Mouse (Mus musculus): Measurements from ENCODE around the gene Tmem179. TPM values are rescaled to one million over a fixed set of nuclear protein-coding genes. Genes with fewer than 3 reads are reported as not detected.

Tmem179 gene
- polyA plus RNA-seq, 1 experiment from 2014 or later, result not detected

DNA sequence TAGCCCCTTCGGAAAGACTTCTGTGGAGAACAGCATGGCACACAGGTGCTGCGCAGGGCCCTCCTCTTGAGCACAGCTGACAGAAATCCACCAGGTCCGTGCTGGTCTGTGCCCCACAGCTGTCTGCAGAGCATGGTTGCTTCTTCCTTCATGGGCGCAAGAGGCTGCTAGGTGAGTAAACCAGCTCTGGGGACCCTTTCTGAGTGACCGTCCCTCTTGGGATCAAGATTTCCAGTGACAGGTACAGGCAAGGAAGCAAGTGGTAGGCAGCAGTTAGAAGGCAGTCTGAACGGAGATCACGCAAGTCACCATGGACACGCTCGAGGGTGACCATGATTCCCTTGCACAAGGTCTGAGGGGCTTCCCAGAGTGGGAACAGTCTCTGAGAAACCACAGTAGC, 27.0 kb downstream of the Tmem179 start:
- no peak for ATAC-seq
- H3K36me3 ChIP-seq (replicated peaks; ENCODE audit: insufficient read depth, low read length), result no peaks in the 10 kb centered on the region
- no peak overlapping the region for H3K4me2 ChIP-seq (ENCODE audit: low read depth, low read length)
- peaks cover 8% of the 10 kb centered on the region for H3K4me1 ChIP-seq (ENCODE audit: insufficient read depth)
- no peak for DNase-seq
- no peak overlapping the region for H3K27ac ChIP-seq (ENCODE audit: low read depth)
- H3K27me3 ChIP-seq (ENCODE audit: insufficient read depth, low read length), result no peaks in the 10 kb centered on the region
- no peaks in the 10 kb centered on the region for H3K9me3 ChIP-seq (ENCODE audit: low read length)
- no peak for TF ChIP-seq EP300 (IDR thresholded peaks at IDR 0.05; ENCODE audit: low read depth)
- TF ChIP-seq CTCF (IDR thresholded peaks at IDR 0.05; ENCODE audit: low read depth), result no peak
- no peak overlapping the region for H3K4me3 ChIP-seq (ENCODE audit: low read depth, low read length)
- WGBS (ENCODE audit: insufficient replicate concordance), result 85% methylated on average over 9 of the region's 9 CpGs
- no peak overlapping the region for H3K9ac ChIP-seq (replicated peaks)

DNA sequence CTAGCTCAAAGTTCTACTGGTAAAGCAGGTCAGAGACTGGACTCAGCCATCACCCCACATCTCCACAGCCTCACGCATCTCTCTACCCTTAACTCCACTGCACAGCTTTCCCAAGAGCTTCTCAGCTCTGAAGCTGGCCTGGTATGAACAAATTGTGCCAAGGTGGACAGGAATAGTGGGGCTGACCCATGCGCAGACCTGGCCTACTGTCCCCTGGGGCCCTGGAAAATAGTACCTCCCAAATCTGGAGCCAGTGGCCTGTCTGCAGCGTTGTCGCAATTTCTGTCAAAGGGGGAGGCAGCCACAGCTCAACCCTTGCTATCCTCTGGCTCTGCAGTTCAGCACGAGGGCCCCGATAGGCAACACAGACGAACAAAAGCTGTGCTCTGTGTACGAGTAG, 27.4 kb downstream of the Tmem179 start, which contains the start of gene A530016L24Rik:
Gene A530016L24Rik (plus strand): TSS at position 315 of the 400 bp plus-strand sequence.
- peak within 1 kb of the TSS; percentile 71 for H3K27ac ChIP-seq (ENCODE audit: low read depth)
- no peak for DNase-seq
- WGBS (ENCODE audit: insufficient replicate concordance), result 82% methylated on average over 8 of the region's 8 CpGs
- no peaks in the 10 kb centered on the region for H3K9me3 ChIP-seq (ENCODE audit: low read length)
- H3K4me1 ChIP-seq (ENCODE audit: insufficient read depth), result peaks cover 8% of the 10 kb centered on the region
- H3K4me3 ChIP-seq (ENCODE audit: low read depth, low read length), result no peak within 1 kb of the TSS
- no peak within 1 kb of the TSS for H3K4me2 ChIP-seq (ENCODE audit: low read depth, low read length)
- no peak for ATAC-seq
- no peaks in the 10 kb centered on the region for H3K27me3 ChIP-seq (ENCODE audit: insufficient read depth, low read length)
- TF ChIP-seq CTCF (IDR thresholded peaks at IDR 0.05; ENCODE audit: low read depth) (no peak), EP300 (IDR thresholded peaks at IDR 0.05; ENCODE audit: low read depth) (no peak)
- H3K36me3 ChIP-seq (replicated peaks; ENCODE audit: insufficient read depth, low read length), result no peaks in the 10 kb centered on the region
- H3K9ac ChIP-seq (replicated peaks), result no peak within 1 kb of the TSS

DNA sequence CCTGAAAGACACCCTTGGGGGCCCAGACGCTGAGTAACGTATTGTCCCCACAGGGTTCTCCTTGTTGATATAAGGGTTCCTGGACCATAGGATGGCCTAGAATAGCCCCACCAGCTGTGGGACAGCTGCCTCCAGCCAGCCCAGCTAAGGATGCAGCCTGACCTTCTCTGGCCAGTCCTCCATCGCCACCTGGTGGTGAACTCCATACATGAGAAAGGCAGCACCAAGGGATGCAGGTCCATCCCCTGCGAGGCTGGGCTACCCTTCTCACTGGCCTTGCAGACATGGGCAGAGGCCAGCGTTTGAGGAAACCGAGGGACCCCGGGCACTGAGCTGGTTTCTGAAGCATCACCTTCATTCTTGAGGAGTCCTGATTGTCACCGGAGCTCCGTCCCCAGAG, 42.8 kb downstream of the Tmem179 start:
- Histone ChIP-seq H3K4me1 (ENCODE audit: insufficient read depth) (no peaks in the 10 kb centered on the region), H3K36me3 (replicated peaks; ENCODE audit: insufficient read depth, low read length) (no peaks in the 10 kb centered on the region), H3K27ac (ENCODE audit: low read depth) (no peak overlapping the region), H3K4me2 (ENCODE audit: low read depth, low read length) (no peak overlapping the region), H3K4me3 (ENCODE audit: low read depth, low read length) (no peak overlapping the region), H3K9me3 (ENCODE audit: low read length) (no peaks in the 10 kb centered on the region), H3K27me3 (ENCODE audit: insufficient read depth, low read length) (peaks cover 7% of the 10 kb centered on the region; the same call in 1 of the 2 replicates), H3K9ac (replicated peaks) (no peak overlapping the region)
- DNase-seq (peak; percentile 83), ATAC-seq (no peak)
- peak; percentile 98 for TF ChIP-seq CTCF (IDR thresholded peaks at IDR 0.05; ENCODE audit: low read depth)
- TF ChIP-seq EP300 (IDR thresholded peaks at IDR 0.05; ENCODE audit: low read depth), result no peak
- WGBS (ENCODE audit: insufficient replicate concordance), result 21% methylated on average over 9 of the region's 9 CpGs

DNA sequence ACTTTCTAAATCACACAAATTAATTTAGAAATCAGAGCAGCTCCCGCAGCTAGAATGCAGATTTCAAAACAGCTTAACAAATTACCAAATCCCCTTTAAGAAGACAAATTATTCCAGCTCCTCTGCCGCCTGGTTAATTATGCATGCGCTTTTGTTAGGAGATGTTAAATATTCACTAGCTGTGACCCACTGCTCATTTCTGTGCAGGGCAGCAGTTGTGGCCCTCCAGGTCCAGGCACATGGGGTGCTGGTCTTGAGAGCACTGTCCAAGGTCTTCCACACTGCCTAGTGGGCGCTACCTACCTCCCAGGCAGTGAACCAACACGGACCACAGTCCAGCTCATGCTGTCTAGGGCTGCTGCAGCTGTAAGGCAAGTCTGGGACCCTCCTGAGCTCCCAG, 46.3 kb downstream of the Tmem179 start:
- no peak for DNase-seq
- ATAC-seq, result no peak
- Histone ChIP-seq H3K4me3 (ENCODE audit: low read depth, low read length) (no peak overlapping the region), H3K27me3 (ENCODE audit: insufficient read depth, low read length) (peaks cover 7% of the 10 kb centered on the region; the same call in 1 of the 2 replicates), H3K4me1 (ENCODE audit: insufficient read depth) (no peaks in the 10 kb centered on the region), H3K9me3 (ENCODE audit: low read length) (no peaks in the 10 kb centered on the region), H3K9ac (replicated peaks) (no peak overlapping the region), H3K4me2 (ENCODE audit: low read depth, low read length) (no peak overlapping the region), H3K36me3 (replicated peaks; ENCODE audit: insufficient read depth, low read length) (no peaks in the 10 kb centered on the region), H3K27ac (ENCODE audit: low read depth) (no peak overlapping the region)
- WGBS (ENCODE audit: insufficient replicate concordance), result 69% methylated on average over 5 of the region's 5 CpGs
- no peak for TF ChIP-seq EP300 (IDR thresholded peaks at IDR 0.05; ENCODE audit: low read depth)
- no peak for TF ChIP-seq CTCF (IDR thresholded peaks at IDR 0.05; ENCODE audit: low read depth)

DNA sequence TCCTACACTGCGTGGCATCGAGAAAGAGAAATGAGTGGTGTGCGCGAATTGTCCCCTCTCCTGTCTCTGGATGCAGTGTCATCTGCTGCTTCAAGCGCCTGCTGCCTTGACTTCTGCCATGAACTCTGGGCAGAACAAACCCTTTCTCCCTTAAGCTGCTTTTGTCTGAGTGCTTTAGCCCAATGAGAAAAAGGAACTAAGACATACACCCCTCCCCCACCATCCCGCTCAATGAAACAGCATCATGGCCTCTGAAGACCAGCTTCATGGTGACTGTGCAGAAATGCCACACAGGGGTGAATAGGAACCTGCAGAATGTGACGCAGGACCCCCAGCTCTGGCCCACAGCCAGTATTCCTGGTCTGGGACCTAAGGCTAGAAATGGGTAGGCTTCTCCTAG, 47.2 kb downstream of the Tmem179 start:
- no peak for TF ChIP-seq CTCF (IDR thresholded peaks at IDR 0.05; ENCODE audit: low read depth)
- no peak for TF ChIP-seq EP300 (IDR thresholded peaks at IDR 0.05; ENCODE audit: low read depth)

DNA sequence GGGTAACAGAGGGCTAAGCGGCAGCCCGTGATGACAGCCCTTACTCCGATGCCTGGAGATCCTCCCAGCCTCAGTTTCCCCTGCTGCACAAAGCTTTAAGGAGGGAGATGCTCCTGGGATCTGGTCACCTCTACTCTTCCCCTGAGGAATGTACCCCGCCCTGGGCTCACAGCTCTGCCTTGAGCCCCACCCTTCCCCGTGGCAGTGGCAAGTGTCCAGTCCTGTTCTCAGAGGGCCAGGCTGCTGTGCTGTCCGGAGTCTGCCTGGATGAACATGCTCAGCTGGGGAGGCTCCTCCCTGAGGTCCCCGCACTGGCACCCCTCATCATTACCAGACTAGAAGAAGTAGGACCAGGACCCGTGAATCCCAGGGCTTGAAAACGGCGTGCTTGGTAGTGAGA, 49.2 kb downstream of the Tmem179 start:
- Histone ChIP-seq H3K4me3 (ENCODE audit: low read depth, low read length) (no peak overlapping the region), H3K4me2 (ENCODE audit: low read depth, low read length) (no peak overlapping the region), H3K9ac (replicated peaks) (no peak overlapping the region), H3K36me3 (replicated peaks; ENCODE audit: insufficient read depth, low read length) (no peaks in the 10 kb centered on the region), H3K27me3 (ENCODE audit: insufficient read depth, low read length) (0 out of 2 replicates have a peak, but pooled peaks cover 2% of the 10 kb centered on the region), H3K9me3 (ENCODE audit: low read length) (no peaks in the 10 kb centered on the region), H3K27ac (ENCODE audit: low read depth) (no peak overlapping the region), H3K4me1 (ENCODE audit: insufficient read depth) (no peaks in the 10 kb centered on the region)
- WGBS (ENCODE audit: insufficient replicate concordance), result 84% methylated on average over 10 of the region's 10 CpGs
- ATAC-seq (no peak), DNase-seq (no peak)
- TF ChIP-seq CTCF (IDR thresholded peaks at IDR 0.05; ENCODE audit: low read depth) (no peak), EP300 (IDR thresholded peaks at IDR 0.05; ENCODE audit: low read depth) (no peak)

More for the DNA sequence above, 47.2 kb downstream of the Tmem179 start:
- Histone ChIP-seq H3K4me3 (ENCODE audit: low read depth, low read length) (no peak overlapping the region), H3K36me3 (replicated peaks; ENCODE audit: insufficient read depth, low read length) (no peaks in the 10 kb centered on the region), H3K9ac (replicated peaks) (no peak overlapping the region), H3K4me2 (ENCODE audit: low read depth, low read length) (no peak overlapping the region), H3K9me3 (ENCODE audit: low read length) (no peaks in the 10 kb centered on the region), H3K27me3 (ENCODE audit: insufficient read depth, low read length) (peaks cover 7% of the 10 kb centered on the region; the same call in 1 of the 2 replicates), H3K4me1 (ENCODE audit: insufficient read depth) (no peaks in the 10 kb centered on the region), H3K27ac (ENCODE audit: low read depth) (no peak overlapping the region)
- ATAC-seq (no peak), DNase-seq (no peak)
- 76% methylated on average over 7 of the region's 7 CpGs for WGBS (ENCODE audit: insufficient replicate concordance)

DNA sequence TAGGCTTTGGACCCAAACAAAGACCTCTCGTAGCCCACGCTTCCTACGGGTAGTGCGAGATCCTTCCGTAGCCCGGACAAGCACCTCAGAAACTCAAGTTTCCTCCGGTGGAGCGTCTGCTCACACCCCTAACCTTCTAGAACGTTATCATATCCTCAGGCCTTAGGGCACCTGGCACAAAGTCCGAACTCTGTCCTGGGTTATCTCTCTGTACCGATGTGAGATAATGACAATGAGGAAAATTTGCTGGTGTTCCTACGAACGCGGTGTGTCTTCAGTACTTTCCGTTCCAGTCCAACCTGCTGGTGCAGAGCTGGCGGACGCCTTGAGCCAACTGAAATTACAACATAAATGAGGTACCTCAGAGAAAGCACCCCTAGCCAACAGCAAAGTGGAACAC, 50.6 kb downstream of the Tmem179 start:
- H3K9ac ChIP-seq (replicated peaks), result no peak overlapping the region
- H3K4me1 ChIP-seq (ENCODE audit: insufficient read depth), result no peaks in the 10 kb centered on the region
- ATAC-seq (no peak), DNase-seq (no peak)
- H3K36me3 ChIP-seq (replicated peaks; ENCODE audit: insufficient read depth, low read length), result no peaks in the 10 kb centered on the region
- H3K27me3 ChIP-seq (ENCODE audit: insufficient read depth, low read length), result no peaks in the 10 kb centered on the region
- no peak overlapping the region for H3K27ac ChIP-seq (ENCODE audit: low read depth)
- H3K9me3 ChIP-seq (ENCODE audit: low read length), result no peaks in the 10 kb centered on the region
- WGBS (ENCODE audit: insufficient replicate concordance), result 80% methylated on average over 17 of the region's 17 CpGs
- no peak overlapping the region for H3K4me2 ChIP-seq (ENCODE audit: low read depth, low read length)
- TF ChIP-seq EP300 (IDR thresholded peaks at IDR 0.05; ENCODE audit: low read depth) (no peak), CTCF (IDR thresholded peaks at IDR 0.05; ENCODE audit: low read depth) (no peak)
- no peak overlapping the region for H3K4me3 ChIP-seq (ENCODE audit: low read depth, low read length)

Measured in liver, postnatal 0 days (tissue).